In genomic region chr9:101495768-101496167, GRCm38 (mm10) we compare ENCODE assay signal across 11 mouse cellular contexts.
DNase-seq lines count a peak whose midpoint lies in the region; ATAC-seq lines count a peak whose summit lies in the region.
"Had no signal": no experiment of that assay in that cellular context is flagged by ENCODE, and none has a peak within 500 bp of the region (broad histone marks: within the 10 kb centered on the region; RNA-seq: fewer than 3 reads in every experiment).

No protein-coding gene starts in this region.

- peak; percentile 23; the same call in 1 of the 2 replicates for ATAC-seq in forebrain, embryonic 15.5 days (replicated peaks)
- ATAC-seq in forebrain, embryonic 11.5 days (replicated peaks; ENCODE audit: low FRiP score), result no peak
- ATAC-seq: intestine, postnatal 0 days; liver, embryonic 12.5 days had no signal

- no peak overlapping the region for H3K4me2 ChIP-seq in forebrain, embryonic 15.5 days (replicated peaks)
- no peak overlapping the region for H3K4me2 ChIP-seq in forebrain, embryonic 11.5 days (ENCODE audit: low read depth, low read length, severe bottlenecking)
- H3K4me2 ChIP-seq: liver, embryonic 12.5 days had no signal

- H3K9ac ChIP-seq in forebrain, embryonic 15.5 days (replicated peaks), result peak overlapping the region; percentile 14; the same call in 1 of the 2 replicates
- no peak overlapping the region for H3K9ac ChIP-seq in forebrain, embryonic 11.5 days (ENCODE audit: low read length)
- H3K9ac ChIP-seq: liver, embryonic 12.5 days had no signal

- no peaks in the 10 kb centered on the region for H3K9me3 ChIP-seq in forebrain, embryonic 15.5 days
- no peaks in the 10 kb centered on the region for H3K9me3 ChIP-seq in forebrain, embryonic 11.5 days (ENCODE audit: control insufficient read depth, low read length)
- H3K9me3 ChIP-seq: liver, embryonic 12.5 days had no signal

- DNase-seq in forebrain, embryonic 11.5 days (ENCODE audit: low spot score), result no peak
- DNase-seq in retina, postnatal 1 day, result peak; percentile 19
- DNase-seq in retina, embryonic 14.5 days (ENCODE audit: low spot score), result no peak
- DNase-seq in layer of hippocampus, postnatal 10 days (ENCODE audit: low spot score in 2 of 2), result peak; percentile 30 to 44
- DNase-seq in adrenal gland, adult 8-10 months, result no peak
- no peak for DNase-seq in spleen, postnatal 36 days (ENCODE audit: low spot score in 2 of 2)
- DNase-seq in urinary bladder, adult 2 months (ENCODE audit: low spot score), result no peak

- H3K27ac ChIP-seq in forebrain, embryonic 15.5 days (replicated peaks), result peak overlapping the region; percentile 36
- H3K27ac ChIP-seq in forebrain, embryonic 11.5 days (ENCODE audit: low read depth, low read length), result no peak overlapping the region
- H3K27ac ChIP-seq: liver, embryonic 12.5 days; macrophage had no signal

- WGBS in forebrain, embryonic 15.5 days, result 33% methylated on average over 6 of the region's 6 CpGs
- WGBS in forebrain, embryonic 11.5 days, result 70% methylated on average over 6 of the region's 6 CpGs

- 0 out of 2 replicates have a peak, but pooled peaks cover 13% of the 10 kb centered on the region for H3K4me1 ChIP-seq in forebrain, embryonic 15.5 days
- H3K4me1 ChIP-seq in forebrain, embryonic 11.5 days (replicated peaks; ENCODE audit: control insufficient read depth, insufficient read depth, low read length), result no peaks in the 10 kb centered on the region
- H3K4me1 ChIP-seq: liver, embryonic 12.5 days had no signal

- H3K27me3 ChIP-seq in forebrain, embryonic 15.5 days, result no peaks in the 10 kb centered on the region
- H3K27me3 ChIP-seq in forebrain, embryonic 11.5 days (ENCODE audit: control insufficient read depth, insufficient read depth, low read length), result no peaks in the 10 kb centered on the region
- H3K27me3 ChIP-seq: liver, embryonic 12.5 days had no signal

- no peaks in the 10 kb centered on the region for H3K36me3 ChIP-seq in forebrain, embryonic 15.5 days
- H3K36me3 ChIP-seq in forebrain, embryonic 11.5 days (ENCODE audit: control insufficient read depth, insufficient read depth, low read length), result no peaks in the 10 kb centered on the region
- H3K36me3 ChIP-seq: liver, embryonic 12.5 days had no signal

- no peak overlapping the region for H3K4me3 ChIP-seq in forebrain, embryonic 15.5 days
- H3K4me3 ChIP-seq in forebrain, embryonic 11.5 days (ENCODE audit: low read depth, low read length), result no peak overlapping the region
- H3K4me3 ChIP-seq: liver, embryonic 12.5 days had no signal

Comparison
In these comparisons a context has a peak if more than half of its experiments do, and no peak if none do; other contexts are left out.
1. DNase-seq: peak in retina, postnatal 1 day (single experiment) and layer of hippocampus, postnatal 10 days (2 of 2); none in forebrain, embryonic 11.5 days (single experiment), retina, embryonic 14.5 days (single experiment), adrenal gland, adult 8-10 months (single experiment), spleen, postnatal 36 days (0 of 2) and urinary bladder, adult 2 months (single experiment).